Mouse (Mus musculus) kidney, adult 2 months (tissue): ENCODE results near the gene Adsl.

Source experiments
- CTCF ChIP-seq: fragments of 200-500 bp; conservative IDR thresholded peaks from 2 replicates; pipeline ENCODE4 v1.5.1; 2011; ENCODE audit warnings: low read depth, mild to moderate bottlenecking, control low read depth, low read length, moderate library complexity, mixed read lengths; ENCODE audit not compliant: insufficient read depth, insufficient read length
- POLR2A ChIP-seq: fragments of 200-500 bp; IDR thresholded peaks from one replicate; pipeline ENCODE4 v1.6.1; 2011; ENCODE audit warnings: low read depth, low read length, control low read depth

DNA sequence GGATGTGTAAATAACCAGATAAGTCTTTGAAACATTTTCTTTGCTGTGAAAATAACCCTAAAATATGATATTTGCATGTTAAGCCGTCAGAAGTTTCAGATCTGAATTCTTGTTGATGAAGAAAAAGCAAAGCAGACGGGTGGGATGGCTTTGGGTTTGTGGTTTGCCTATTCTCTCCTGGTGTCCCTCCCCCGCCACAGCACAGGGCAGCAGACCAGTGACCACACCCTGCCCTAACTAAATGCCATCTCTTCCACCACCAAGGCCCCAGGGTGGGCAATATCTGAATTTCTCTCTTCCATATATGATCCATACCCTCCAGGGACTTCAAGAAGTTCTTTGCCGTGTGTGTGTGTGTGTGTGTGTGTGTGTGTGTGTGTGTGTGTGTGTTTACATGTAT, 9.7 kb upstream of the Adsl start:
- no peak for TF ChIP-seq POLR2A
- no peak for TF ChIP-seq CTCF
